Mouse (Mus musculus): ENCODE measurements around the gene Itgav. TPM values are rescaled to one million over a fixed set of nuclear protein-coding genes. Genes with fewer than 3 reads are reported as not detected.

Itgav gene
- total RNA-seq, 1 experiment: 92.6 TPM

- no peak for DNase-seq (ENCODE audit: low read depth, low spot score)
- Histone ChIP-seq H3K4me1 (ENCODE audit: control insufficient read depth in 2 of 2, insufficient read depth in 2 of 2, low read length in 2 of 2, poor library complexity in 1 of 2) (no peaks in the 10 kb centered on the region), H3K9me3 (ENCODE audit: control insufficient read depth, insufficient read depth, low read depth, low read length) (no peaks in the 10 kb centered on the region), H3K4me3 (ENCODE audit: insufficient read depth in 1 of 2, low read depth in 1 of 2, low read length in 2 of 2, poor library complexity in 1 of 2, severe bottlenecking in 1 of 2) (no peak overlapping the region), H3K9ac (ENCODE audit: insufficient read depth, low read depth, low read length, poor library complexity, severe bottlenecking) (no peak overlapping the region), H3K36me3 (ENCODE audit: control insufficient read depth, insufficient read depth, low read length, poor library complexity, severe bottlenecking) (no peaks in the 10 kb centered on the region), H3K27ac (ENCODE audit: insufficient read depth, low read depth, low read length, poor library complexity, severe bottlenecking) (no peak overlapping the region)
- no peak for TF ChIP-seq HCFC1 (IDR thresholded peaks at IDR 0.05; ENCODE audit: borderline replicate concordance, insufficient read depth, low read length)
- TF ChIP-seq MAFK (IDR thresholded peaks at IDR 0.05; ENCODE audit: insufficient read depth, low read depth, low read length): no peak
- no peak for TF ChIP-seq ZC3H11A (IDR thresholded peaks at IDR 0.05; ENCODE audit: borderline replicate concordance, low read depth, low read length)
- no peak for TF ChIP-seq CHD2 (IDR thresholded peaks at IDR 0.05; ENCODE audit: low read depth, low read length)
- TF ChIP-seq ZNF384 (IDR thresholded peaks at IDR 0.05; ENCODE audit: low read depth, low read length): no peak
- in situ Hi-C loops (cut with MboI; ENCODE audit: low sequenced_read_pairs in 2 of 2, unreplicated experiment in 2 of 2): no loop called here
Observed at GRCm38 (mm10) chr2:83848495-83848894, 124.3 kb downstream of the Itgav start.

GRCm38 (mm10) chr2:83853423-83853822 lies 129.2 kb downstream of the Itgav start:
- Histone ChIP-seq H3K9ac (ENCODE audit: insufficient read depth, low read depth, low read length, poor library complexity, severe bottlenecking) (no peak overlapping the region), H3K4me1 (ENCODE audit: control insufficient read depth in 2 of 2, insufficient read depth in 2 of 2, low read length in 2 of 2, poor library complexity in 1 of 2) (no peaks in the 10 kb centered on the region), H3K4me3 (ENCODE audit: insufficient read depth in 1 of 2, low read depth in 1 of 2, low read length in 2 of 2, poor library complexity in 1 of 2, severe bottlenecking in 1 of 2) (no peak overlapping the region), H3K27ac (ENCODE audit: insufficient read depth, low read depth, low read length, poor library complexity, severe bottlenecking) (no peak overlapping the region), H3K9me3 (ENCODE audit: control insufficient read depth, insufficient read depth, low read depth, low read length) (no peaks in the 10 kb centered on the region), H3K36me3 (ENCODE audit: control insufficient read depth, insufficient read depth, low read length, poor library complexity, severe bottlenecking) (no peaks in the 10 kb centered on the region)
- in situ Hi-C loops (cut with MboI; ENCODE audit: low sequenced_read_pairs in 2 of 2, unreplicated experiment in 2 of 2): no loop called here
- TF ChIP-seq HCFC1 (IDR thresholded peaks at IDR 0.05; ENCODE audit: borderline replicate concordance, insufficient read depth, low read length): no peak
- no peak for TF ChIP-seq CHD2 (IDR thresholded peaks at IDR 0.05; ENCODE audit: low read depth, low read length)
- TF ChIP-seq MAFK (IDR thresholded peaks at IDR 0.05; ENCODE audit: insufficient read depth, low read depth, low read length): no peak
- DNase-seq (ENCODE audit: low read depth, low spot score): no peak

- TF ChIP-seq ZNF384 (IDR thresholded peaks at IDR 0.05; ENCODE audit: low read depth, low read length) (no peak), HCFC1 (IDR thresholded peaks at IDR 0.05; ENCODE audit: borderline replicate concordance, insufficient read depth, low read length) (no peak), CHD2 (IDR thresholded peaks at IDR 0.05; ENCODE audit: low read depth, low read length) (no peak), MAFK (IDR thresholded peaks at IDR 0.05; ENCODE audit: insufficient read depth, low read depth, low read length) (no peak), ZC3H11A (IDR thresholded peaks at IDR 0.05; ENCODE audit: borderline replicate concordance, low read depth, low read length) (no peak)
- Histone ChIP-seq H3K27ac (ENCODE audit: insufficient read depth, low read depth, low read length, poor library complexity, severe bottlenecking) (no peak overlapping the region), H3K9me3 (ENCODE audit: control insufficient read depth, insufficient read depth, low read depth, low read length) (no peaks in the 10 kb centered on the region), H3K9ac (ENCODE audit: insufficient read depth, low read depth, low read length, poor library complexity, severe bottlenecking) (no peak overlapping the region), H3K36me3 (ENCODE audit: control insufficient read depth, insufficient read depth, low read length, poor library complexity, severe bottlenecking) (no peaks in the 10 kb centered on the region), H3K4me3 (ENCODE audit: insufficient read depth in 1 of 2, low read depth in 1 of 2, low read length in 2 of 2, poor library complexity in 1 of 2, severe bottlenecking in 1 of 2) (no peak overlapping the region), H3K4me1 (ENCODE audit: control insufficient read depth in 2 of 2, insufficient read depth in 2 of 2, low read length in 2 of 2, poor library complexity in 1 of 2) (no peaks in the 10 kb centered on the region)
- DNase-seq (ENCODE audit: low read depth, low spot score): no peak
- in situ Hi-C loops (cut with MboI; ENCODE audit: low sequenced_read_pairs in 2 of 2, unreplicated experiment in 2 of 2): no loop called here
Observed at GRCm38 (mm10) chr2:83856236-83856635, 132.0 kb downstream of the Itgav start.

Other genes with a start within 250 kb of the Itgav start
- 95.1 and 150 TPM in 2 replicates for gene Zc3h15, start 80.0 kb upstream of the Itgav start, total RNA-seq (2012; rRNA removed)
- gene Fam171b, start 88.2 kb downstream of the Itgav start, total RNA-seq (2012; rRNA removed): 2.0 and 2.3 TPM in 2 replicates
- 0.22 and 0.37 TPM in 2 replicates for gene Zswim2, start 216.8 kb downstream of the Itgav start, total RNA-seq (2012; rRNA removed)
- 3.7 and 5.8 TPM in 2 replicates for gene Gm13698, start 231.3 kb downstream of the Itgav start, total RNA-seq (2012; rRNA removed)
- gene Gm13693, start 237.1 kb downstream of the Itgav start, total RNA-seq (2012; rRNA removed): 3.7 and 5.8 TPM in 2 replicates
- 0.48 TPM in 1 of 2 replicates, not detected in the other for gene Gm13695, start 242.9 kb downstream of the Itgav start, total RNA-seq (2012; rRNA removed)
- 3.7 and 5.8 TPM in 2 replicates for gene Gm13696, start 248.7 kb downstream of the Itgav start, total RNA-seq (2012; rRNA removed)